Mouse (Mus musculus) monocyte, adult 2 months (primary cell): ENCODE data around the gene Gng2.
"Not testable (repeated sequence)": the region's sequence is repeated elsewhere in the genome, so short reads cannot be mapped to it uniquely, and the experiment has no call there.

Experiments
- DNase-seq, 2 experiments: peaks; one replicate each; pipeline ENCODE4 v3.0.0; 2022; ENCODE audit warnings: low spot score in 2 of 2, low read depth in 1 of 2

Gene Gng2

DNA sequence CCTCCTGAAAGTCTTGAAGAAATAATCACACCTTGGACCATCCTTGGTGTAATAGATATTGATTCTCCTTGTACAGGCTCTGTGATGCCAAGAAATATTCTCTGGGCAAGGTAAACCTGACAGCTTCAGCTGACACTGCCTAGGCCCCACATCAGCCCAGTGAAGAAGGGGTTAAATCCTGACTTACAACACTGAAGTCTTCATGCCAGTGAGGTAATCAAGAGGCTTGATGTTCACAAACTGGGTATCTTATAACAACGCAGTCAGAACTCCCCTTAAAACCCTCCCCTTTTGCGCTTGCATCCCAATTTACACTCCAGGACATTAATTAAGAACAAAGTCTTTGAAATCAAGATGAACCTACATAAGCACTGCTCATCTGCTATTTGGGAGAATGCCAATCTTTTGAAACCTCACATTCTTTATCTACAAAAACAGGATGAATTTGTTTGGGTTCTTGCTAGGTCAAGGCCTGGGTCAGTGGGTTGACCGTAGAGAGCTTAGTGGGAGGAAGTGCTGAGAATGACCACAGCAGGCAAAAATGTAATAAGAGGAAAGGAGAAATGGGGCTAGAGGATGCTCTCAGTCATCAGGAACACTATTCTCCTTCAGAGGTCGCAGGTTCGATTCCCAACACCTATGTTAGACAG lies 110.0 kb downstream of the Gng2 start:
- DNase-seq, result no peak

DNA sequence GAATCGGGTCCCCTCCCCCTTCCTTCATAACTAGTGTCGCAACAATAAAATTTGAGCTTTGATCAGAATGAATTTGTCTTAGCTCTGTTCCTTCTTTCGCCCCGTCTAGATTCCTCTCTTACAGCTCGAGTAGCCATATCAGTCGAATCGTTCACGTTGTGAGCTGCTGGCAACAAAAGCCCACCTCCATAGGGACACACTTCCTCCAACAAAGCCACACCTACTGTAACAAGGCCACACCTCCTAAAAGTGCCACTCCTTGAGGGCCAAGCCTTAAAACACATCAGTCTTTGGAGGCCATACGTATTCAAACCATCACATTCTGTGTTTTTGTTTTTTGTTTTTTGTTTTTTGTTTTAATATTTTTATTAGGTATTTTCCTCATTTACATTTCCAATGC lies 112.3 kb downstream of the Gng2 start:
- not testable (repeated sequence) for DNase-seq

DNA sequence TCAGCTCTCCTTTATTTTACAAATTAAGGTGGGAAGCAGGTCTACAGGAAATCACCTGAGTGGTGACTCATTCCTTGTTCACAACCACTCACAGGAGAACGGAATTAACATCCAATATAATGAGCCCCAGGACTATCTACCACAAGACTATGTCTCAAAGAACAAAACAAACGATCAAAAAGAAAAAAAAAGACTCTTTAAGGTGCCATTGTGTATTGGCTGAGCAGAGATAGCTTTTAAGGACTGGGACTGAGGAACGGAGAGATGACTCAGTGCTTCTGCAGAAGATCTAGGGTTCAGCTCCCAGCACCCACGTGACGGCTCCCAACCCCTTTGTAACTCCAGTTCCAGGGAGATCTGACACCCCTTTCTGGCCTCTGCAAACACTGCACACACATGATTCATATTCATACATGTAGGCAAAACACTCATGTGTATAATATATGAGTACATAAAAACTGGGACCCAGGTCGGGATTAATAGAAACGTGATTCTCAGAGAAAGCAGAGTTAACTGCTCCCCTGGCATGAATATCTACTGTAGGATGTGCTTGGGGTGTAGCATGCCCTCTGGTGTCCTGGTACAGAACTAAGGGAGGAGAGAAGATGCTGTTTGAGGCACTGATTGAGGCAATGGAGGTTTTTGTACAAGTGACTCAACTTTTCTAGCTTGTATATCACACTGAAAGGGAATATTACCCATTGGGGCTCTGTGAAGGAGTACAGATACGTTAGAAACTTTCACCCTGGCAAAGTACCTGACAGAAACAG lies 115.9 kb downstream of the Gng2 start:
- DNase-seq, result no peak

DNA sequence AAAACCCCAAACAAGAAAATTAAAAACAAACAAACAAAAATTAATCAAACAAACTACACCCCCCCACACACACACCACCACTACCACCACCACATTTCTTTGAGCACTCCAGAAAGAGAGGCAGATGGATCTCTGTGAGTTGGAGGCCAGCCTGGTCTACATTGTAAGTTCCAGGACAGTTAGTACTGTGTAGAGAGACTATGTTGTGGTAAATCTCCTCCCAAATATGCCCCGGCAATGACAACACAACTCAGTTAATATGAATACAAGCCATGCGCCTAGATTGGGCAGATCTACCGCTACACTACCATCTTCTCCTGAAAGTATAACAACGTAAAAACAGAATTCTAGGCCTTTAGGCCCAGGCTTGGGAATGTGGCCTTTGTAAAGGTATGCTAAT lies 117.1 kb downstream of the Gng2 start:
- DNase-seq, result no peak

DNA sequence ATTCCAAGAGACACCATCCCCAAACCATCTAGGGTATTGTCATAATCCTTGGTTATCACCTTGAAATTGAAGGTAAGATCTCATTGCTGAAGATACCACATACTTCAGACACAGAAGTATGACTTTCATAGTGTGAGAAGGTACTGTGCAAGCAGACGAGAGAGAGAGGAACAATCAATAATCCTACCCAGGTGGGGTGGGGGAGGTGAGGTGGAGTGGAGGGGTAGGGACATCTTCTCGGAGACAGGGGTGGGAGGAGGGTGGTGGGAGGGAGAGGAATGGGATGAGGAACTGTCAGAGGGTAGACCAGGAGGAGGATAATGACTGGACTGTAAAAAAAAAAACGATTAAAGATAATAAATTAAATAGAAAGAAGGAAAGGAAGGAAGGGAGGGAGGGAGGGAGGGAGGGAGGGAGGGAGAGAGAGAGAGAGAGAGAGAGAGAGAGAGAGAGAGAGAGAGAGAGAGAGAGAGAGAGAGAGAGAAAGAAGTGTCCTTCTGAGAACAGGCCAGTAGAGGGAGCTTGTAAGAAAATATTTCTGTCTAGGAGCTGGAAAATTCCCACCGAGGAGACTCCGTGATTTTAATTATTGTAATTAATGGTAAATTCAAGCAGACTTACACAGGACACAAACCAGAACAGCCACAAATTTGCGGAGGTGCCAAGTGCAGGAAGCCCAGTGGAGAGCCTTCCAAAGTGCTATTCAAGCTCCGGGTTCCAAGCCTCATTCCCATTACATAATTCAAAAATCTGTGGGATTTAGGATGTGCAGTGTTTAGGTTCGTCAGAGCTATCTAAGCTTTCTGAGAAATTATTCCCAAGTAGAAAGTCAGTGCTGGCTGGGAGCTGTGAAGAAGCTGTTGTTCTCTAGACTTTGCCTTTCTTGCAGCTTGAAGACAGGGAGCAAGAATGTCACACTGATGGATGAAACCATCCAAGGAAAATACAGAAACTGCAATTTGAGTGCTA lies 118.3 kb downstream of the Gng2 start:
- no peak for DNase-seq

DNA sequence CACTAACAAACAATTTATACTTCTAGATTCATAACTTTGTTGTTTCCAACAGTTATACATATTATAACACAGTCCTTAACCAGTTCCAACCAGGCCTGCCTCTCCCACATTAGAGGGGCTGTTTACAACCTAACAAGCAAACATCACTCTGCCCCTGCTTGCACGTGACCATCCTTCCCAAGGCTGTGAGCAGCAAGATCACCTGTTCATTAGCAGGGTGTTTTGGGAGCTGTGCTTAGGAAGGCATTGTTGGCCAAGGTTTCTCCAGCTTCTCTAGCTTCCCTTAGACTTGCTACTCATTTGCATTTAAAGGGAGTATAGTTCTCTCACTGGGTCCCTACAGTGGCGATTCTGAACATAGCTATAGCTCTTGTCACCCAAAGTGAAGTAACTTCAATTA lies 119.1 kb downstream of the Gng2 start:
- DNase-seq, result no peak

DNA sequence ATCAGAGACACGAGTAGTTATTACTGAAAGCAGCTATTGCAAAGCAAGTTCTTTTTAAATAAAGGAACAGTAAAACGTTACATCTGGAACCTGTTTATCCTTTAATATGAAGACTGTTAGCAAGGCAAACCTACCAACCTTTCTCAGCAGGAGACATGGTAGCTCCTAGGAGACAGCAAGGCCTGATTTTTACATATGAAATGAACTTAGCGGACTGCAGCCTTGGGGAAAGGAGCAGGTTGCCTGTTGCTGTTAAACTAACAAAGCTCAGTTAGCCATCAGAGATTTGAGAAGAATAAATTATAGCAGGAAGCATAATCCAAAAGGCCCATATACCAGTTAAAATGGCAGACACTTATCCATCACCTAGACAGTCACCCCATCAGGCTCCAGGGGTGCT lies 124.0 kb downstream of the Gng2 start:
- no peak for DNase-seq

DNA sequence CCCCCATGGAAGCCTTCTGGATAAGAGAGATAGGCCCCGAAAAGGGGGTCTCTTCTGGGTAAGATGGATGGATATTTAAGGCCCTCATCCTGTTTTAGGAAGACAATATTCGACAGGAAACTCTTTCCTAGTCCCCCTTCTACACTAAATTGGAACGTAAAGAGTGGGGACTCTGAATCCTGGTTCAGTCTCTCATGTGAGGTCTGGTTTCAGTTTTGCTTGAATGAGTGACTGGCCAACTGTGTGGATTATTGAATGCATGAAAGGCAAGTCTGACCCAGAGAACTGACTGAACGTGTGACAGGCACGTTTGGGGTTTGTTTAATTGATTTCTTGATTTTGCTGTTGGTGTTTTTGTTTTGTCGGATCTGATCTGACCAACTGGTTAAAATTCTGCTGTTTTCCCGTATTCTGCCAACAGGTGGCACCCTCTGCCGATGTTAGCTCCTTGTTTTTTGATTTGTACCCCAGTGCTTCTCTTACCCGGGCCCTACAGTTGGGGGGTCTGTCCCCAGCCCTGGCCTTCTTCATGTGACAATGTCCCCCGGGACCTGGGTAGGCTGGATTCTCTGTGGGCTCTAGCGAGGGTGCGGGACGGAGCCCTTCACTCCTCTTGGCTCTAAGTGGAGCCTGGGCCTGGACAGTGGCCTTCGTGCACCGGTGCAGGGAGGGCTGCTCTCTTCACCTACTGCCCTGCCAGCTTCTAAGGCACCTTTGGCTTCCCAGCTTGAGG lies 137.7 kb downstream of the Gng2 start:
- DNase-seq, result peak in 1 of 2 experiments; percentile 16

DNA sequence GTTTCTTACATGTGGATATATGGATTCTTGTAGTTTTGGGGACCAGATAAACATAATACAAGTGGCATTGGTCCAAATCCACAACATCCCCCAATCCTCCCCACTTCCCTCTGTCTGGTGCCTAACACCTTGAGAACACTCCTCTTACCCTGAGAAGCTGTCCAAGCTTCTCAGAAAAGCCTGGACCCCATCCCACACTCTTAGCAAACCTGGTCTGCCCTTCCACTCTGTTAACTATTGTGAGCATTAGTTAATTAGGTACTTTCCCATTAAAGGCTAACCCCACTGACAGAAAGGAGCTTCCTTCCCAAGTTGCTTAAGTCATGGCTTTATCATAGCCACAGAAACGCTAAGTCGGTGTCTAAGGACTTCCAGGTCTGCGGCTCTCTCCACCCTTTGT lies 141.1 kb downstream of the Gng2 start:
- no peak for DNase-seq

DNA sequence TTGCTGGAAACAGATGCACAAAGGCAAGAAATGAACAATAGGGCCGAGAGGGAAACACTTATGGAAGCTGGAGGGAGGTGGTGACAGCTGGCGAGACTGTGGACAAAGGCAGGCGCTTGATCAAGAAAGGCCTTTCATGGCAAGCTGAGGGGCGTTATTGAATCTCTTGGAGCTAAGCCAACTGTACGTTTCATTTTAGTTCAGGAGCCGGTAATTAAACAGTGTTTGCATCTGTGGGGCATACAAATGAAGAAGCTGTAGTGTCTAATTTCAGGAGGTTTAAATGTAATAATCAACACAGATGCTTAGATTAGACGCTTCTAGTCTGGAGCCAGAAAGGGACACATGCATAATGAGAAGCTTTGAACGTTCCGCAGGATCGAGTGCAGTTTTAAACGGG lies 151.9 kb downstream of the Gng2 start:
- DNase-seq, result no peak

DNA sequence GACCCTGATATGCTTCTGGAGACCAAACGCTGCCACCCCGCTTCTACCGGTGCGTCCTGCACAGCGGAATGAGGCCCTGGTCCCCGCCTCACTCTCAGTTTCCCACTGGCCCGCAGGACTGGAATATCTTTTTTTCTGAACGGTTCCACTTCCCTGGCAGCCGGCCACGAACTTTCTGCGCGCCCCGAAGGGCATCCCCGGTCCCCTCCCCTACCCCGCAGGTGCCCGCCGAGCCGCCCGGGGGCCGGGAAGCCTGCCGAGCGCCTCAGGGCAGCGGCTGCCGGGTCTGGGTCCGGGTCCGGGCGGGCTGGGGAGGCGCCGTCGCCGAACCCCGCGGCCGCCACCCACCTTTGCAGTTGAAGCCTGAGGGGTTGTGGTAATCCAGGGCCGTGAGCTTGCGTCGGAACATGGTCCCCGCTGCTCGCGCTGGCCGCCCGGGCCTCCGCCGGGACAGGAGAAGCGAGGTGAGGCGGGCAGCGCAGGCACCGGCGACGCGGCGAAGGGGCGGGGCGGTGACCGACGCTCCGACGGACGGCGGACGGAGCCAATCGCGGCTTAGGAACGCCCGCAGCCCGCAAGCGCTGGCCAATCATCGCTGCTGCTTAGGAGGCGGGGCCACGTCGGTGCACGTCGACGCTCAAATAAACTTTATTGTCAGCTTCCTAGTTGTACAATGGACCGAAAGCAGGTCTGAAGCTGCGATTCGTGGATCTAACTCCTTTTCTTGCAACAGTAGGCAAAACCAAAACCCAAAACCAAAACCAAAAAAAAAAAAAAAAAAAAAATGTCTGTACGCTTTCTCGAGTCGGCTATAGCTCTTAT lies 153.9 kb downstream of the Gng2 start, which contains the start of gene Rtraf:
TSS of gene Rtraf (minus strand) at position 504 of the 822 bp plus-strand sequence.
- peak; percentile 58 to 78 for DNase-seq
